Mouse (Mus musculus) lung, embryonic 16.5 days (tissue): ENCODE data around the gene Wwp2. TPM values are rescaled to one million over a fixed set of nuclear protein-coding genes. Genes with fewer than 3 reads are reported as not detected.

Experiments
- ATAC-seq: fragments of 200-750 bp; cut with Nextera tagmentation; 2 replicates; pipeline ENCODE4 v1.8.0; 2017; ENCODE audit warnings: low read depth, mild to moderate bottlenecking, moderate library complexity
- H3K27ac ChIP-seq: fragments of 300-500 bp; sonication (generic); 2 replicates; pipeline ENCODE4 v1.5.1; 2014; ENCODE audit warnings: mild to moderate bottlenecking, control low read depth, low read length
- H3K27me3 ChIP-seq: fragments of 300-500 bp; sonication (generic); 2 replicates; pipeline ENCODE4 v1.6.1; 2014; ENCODE audit warnings: low read depth, low read length, mixed read lengths; ENCODE audit not compliant: control insufficient read depth, insufficient read depth
- H3K36me3 ChIP-seq: fragments of 300-500 bp; sonication (generic); 2 replicates; pipeline ENCODE4 v1.6.1; 2014; ENCODE audit warnings: low read length; ENCODE audit not compliant: control insufficient read depth, insufficient read depth
- H3K4me1 ChIP-seq: fragments of 300-500 bp; sonication (generic); replicated peaks from 2 replicates; pipeline ENCODE4 v1.6.1; 2014; ENCODE audit warnings: low read length, mixed read lengths; ENCODE audit not compliant: control insufficient read depth, insufficient read depth
- H3K4me2 ChIP-seq: fragments of 300-500 bp; sonication (generic); 2 replicates; pipeline ENCODE4 v1.6.1; 2014; ENCODE audit warnings: low read depth, low read length, control low read depth
- H3K4me3 ChIP-seq: fragments of 300-500 bp; sonication (generic); 2 replicates; pipeline ENCODE4 v1.5.1; 2014; ENCODE audit warnings: mild to moderate bottlenecking, low read length, control low read depth
- H3K9ac ChIP-seq: fragments of 300-500 bp; sonication (generic); 2 replicates; pipeline ENCODE4 v1.6.1; 2014; ENCODE audit warnings: low read length, control low read depth
- H3K9me3 ChIP-seq: fragments of 300-500 bp; sonication (generic); 2 replicates; pipeline ENCODE4 v1.6.1; 2016; ENCODE audit warnings: low read length; ENCODE audit not compliant: control insufficient read depth
- WGBS: fragments of 180-500 bp; shearing (Covaris S2); extraction: QIAGEN DNeasy Blood & Tissue Kit; methylation state at CpG from one replicate; pipeline ENCODE4 v1.1.7; 2014; 5-methylcytosine and 5-hydroxymethylcytosine counted together
- polyA plus RNA-seq: library from polyadenylated mRNA; unstranded; fragments of >200 nt; fragmentation: Nextera tagmentation; extraction: Ambion mirVana; gene quantifications from 2 replicates; pipeline ENCODE4 v1.2.1, GENCODE M21; 2015

Wwp2 gene
- polyA plus RNA-seq, 1 experiment from 2014 or later: 60.5 TPM

- H3K36me3 ChIP-seq: peaks cover 9% of the 10 kb centered on the region
- no peak overlapping the region for H3K4me3 ChIP-seq
- no peaks in the 10 kb centered on the region for H3K27me3 ChIP-seq
- no peaks in the 10 kb centered on the region for H3K9me3 ChIP-seq
- no peak overlapping the region for H3K27ac ChIP-seq
- ATAC-seq: no peak
- H3K9ac ChIP-seq: no peak overlapping the region
- WGBS: 86% methylated on average over 6 of the region's 6 CpGs
- no peak overlapping the region for H3K4me2 ChIP-seq
- no peaks in the 10 kb centered on the region for H3K4me1 ChIP-seq
Observed at GRCm38 (mm10) chr8:107458281-107458680, 22.1 kb downstream of the Wwp2 start.

DNA sequence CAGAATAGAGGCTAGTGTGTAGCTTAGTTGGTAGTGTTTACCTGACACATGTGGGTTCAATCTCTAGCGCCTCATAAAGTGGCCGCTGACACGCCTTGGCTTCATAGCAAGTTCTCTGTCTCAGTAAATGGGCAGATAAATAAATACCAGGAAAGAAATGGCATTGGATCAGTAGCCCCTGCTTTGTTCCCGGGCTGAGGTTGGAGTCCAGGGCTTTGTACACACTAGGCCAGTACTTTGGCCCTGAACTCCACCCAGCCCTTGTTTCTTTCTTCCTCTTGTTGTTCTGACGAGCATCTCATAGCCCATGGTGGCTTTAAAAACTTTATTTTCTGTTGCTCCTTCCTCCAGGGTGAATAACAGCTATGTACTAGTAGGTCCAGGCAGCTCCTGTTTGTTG lies 26.3 kb downstream of the Wwp2 start:
- Histone ChIP-seq H3K36me3 (peaks cover 9% of the 10 kb centered on the region), H3K9ac (no peak overlapping the region), H3K27me3 (no peaks in the 10 kb centered on the region), H3K27ac (no peak overlapping the region), H3K4me2 (no peak overlapping the region), H3K4me1 (peaks cover 5% of the 10 kb centered on the region; the same call in 1 of the 2 replicates), H3K9me3 (no peaks in the 10 kb centered on the region), H3K4me3 (no peak overlapping the region)
- WGBS: 69% methylated on average over 5 of the region's 5 CpGs
- ATAC-seq: no peak

DNA sequence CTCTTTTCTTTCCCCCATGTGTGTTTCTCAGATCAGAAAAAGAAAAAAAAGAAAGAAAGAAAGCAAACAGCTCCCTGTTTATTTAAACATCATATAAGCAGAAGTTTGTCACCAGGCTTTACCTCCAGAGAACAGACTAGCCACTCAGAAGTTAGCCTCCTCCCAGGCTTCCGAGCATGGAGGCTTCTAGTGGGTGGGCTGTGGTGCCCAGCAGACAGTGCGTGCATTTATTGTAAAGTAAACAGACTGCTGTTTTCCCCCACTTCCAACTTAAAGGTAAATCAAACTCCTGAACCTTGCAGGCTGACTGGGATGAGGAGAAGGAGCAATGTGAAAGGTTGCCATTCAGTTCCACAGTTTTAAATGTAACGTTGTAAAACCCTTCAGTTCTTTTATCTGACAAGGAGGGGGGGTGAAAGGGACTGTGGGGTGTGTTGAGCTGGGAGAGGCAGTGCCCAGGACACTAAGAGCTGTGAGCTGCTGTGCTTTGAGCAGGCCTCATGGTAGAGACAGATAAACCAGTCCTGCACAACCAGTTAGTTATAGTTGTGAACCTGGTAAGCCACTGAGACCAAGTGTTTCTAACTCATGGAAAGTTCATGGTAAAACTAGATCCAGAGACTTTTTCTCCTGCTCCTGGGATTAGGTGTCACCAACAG lies 29.3 kb downstream of the Wwp2 start:
- Histone ChIP-seq H3K9ac (no peak overlapping the region), H3K27ac (peak overlapping the region; percentile 81), H3K4me1 (peaks cover 17% of the 10 kb centered on the region), H3K4me3 (no peak overlapping the region), H3K36me3 (peaks cover 3% of the 10 kb centered on the region; the same call in 1 of the 2 replicates), H3K9me3 (no peaks in the 10 kb centered on the region), H3K27me3 (no peaks in the 10 kb centered on the region), H3K4me2 (no peak overlapping the region)
- 42% methylated on average over 3 of the region's 3 CpGs for WGBS
- ATAC-seq: no peak

- no peak overlapping the region for H3K4me3 ChIP-seq
- H3K9me3 ChIP-seq: no peaks in the 10 kb centered on the region
- 84% methylated on average over 5 of the region's 5 CpGs for WGBS
- H3K4me1 ChIP-seq: peaks cover 20% of the 10 kb centered on the region
- H3K27me3 ChIP-seq: no peaks in the 10 kb centered on the region
- H3K27ac ChIP-seq: no peak overlapping the region
- no peak overlapping the region for H3K9ac ChIP-seq
- no peaks in the 10 kb centered on the region for H3K36me3 ChIP-seq
- ATAC-seq: no peak
- H3K4me2 ChIP-seq: no peak overlapping the region
Observed at GRCm38 (mm10) chr8:107466642-107467041, 30.5 kb downstream of the Wwp2 start.

DNA sequence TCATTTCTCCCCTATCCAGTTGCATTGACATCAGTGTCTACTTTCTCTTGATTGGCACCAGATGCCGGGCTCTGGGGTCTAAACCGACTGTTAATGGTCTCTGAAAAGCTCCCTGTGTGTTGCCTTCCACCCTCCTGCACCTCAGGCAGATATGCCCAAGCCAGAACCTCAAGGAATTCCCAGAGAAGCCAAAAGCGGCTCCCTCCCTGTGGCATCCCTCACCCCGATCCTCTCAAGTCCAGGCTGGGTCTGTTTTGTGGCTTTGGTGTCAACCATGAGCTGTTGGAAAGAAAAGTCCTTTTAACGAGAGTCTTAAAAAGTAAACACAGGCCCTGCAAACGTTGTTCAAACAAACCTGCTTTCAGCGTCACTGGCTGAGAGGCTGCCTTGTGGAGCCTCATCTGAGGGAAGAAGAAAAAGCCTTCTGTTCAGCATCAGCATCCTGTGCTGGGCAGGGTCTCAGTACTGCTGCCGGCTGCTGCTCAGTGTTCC lies 32.7 kb downstream of the Wwp2 start:
- Histone ChIP-seq H3K27ac (peak overlapping the region; percentile 86), H3K4me2 (no peak overlapping the region), H3K4me1 (peaks cover 20% of the 10 kb centered on the region), H3K27me3 (no peaks in the 10 kb centered on the region), H3K9ac (no peak overlapping the region), H3K9me3 (no peaks in the 10 kb centered on the region), H3K36me3 (no peaks in the 10 kb centered on the region), H3K4me3 (no peak overlapping the region)
- ATAC-seq: peak; percentile 62; the same call in 1 of the 2 replicates
- WGBS: 29% methylated on average over 8 of the region's 8 CpGs

GRCm38 (mm10) chr8:107470302-107470701 lies 34.1 kb downstream of the Wwp2 start:
- Histone ChIP-seq H3K4me2 (no peak overlapping the region), H3K9me3 (no peaks in the 10 kb centered on the region), H3K4me3 (no peak overlapping the region), H3K27ac (no peak overlapping the region), H3K9ac (peak overlapping the region; percentile 46), H3K27me3 (no peaks in the 10 kb centered on the region), H3K4me1 (peaks cover 20% of the 10 kb centered on the region), H3K36me3 (no peaks in the 10 kb centered on the region)
- 42% methylated on average over 4 of the region's 5 CpGs for WGBS
- peak; percentile 63 for ATAC-seq

GRCm38 (mm10) chr8:107472403-107473100 lies 36.4 kb downstream of the Wwp2 start:
- no peaks in the 10 kb centered on the region for H3K36me3 ChIP-seq
- no peaks in the 10 kb centered on the region for H3K27me3 ChIP-seq
- 47% methylated on average over 10 of the region's 10 CpGs for WGBS
- peaks cover 14% of the 10 kb centered on the region for H3K4me1 ChIP-seq
- no peak overlapping the region for H3K27ac ChIP-seq
- H3K9ac ChIP-seq: no peak overlapping the region
- no peaks in the 10 kb centered on the region for H3K9me3 ChIP-seq
- ATAC-seq: no peak
- H3K4me2 ChIP-seq: no peak overlapping the region
- no peak overlapping the region for H3K4me3 ChIP-seq

GRCm38 (mm10) chr8:107473369-107473768 lies 37.2 kb downstream of the Wwp2 start:
- 87% methylated on average over 4 of the region's 4 CpGs for WGBS
- no peak overlapping the region for H3K27ac ChIP-seq

GRCm38 (mm10) chr8:107475613-107476012 lies 39.4 kb downstream of the Wwp2 start:
- no peak for ATAC-seq
- Histone ChIP-seq H3K9me3 (no peaks in the 10 kb centered on the region), H3K36me3 (no peaks in the 10 kb centered on the region), H3K4me1 (peaks cover under 1% of the 10 kb centered on the region), H3K27ac (0 out of 2 replicates have a peak overlapping the region, but pooled peaks have one; percentile 25), H3K27me3 (no peaks in the 10 kb centered on the region), H3K9ac (no peak overlapping the region), H3K4me3 (no peak overlapping the region), H3K4me2 (no peak overlapping the region)
- 57% methylated on average over 3 of the region's 3 CpGs for WGBS

More at GRCm38 (mm10) chr8:107473369-107473768, 37.2 kb downstream of the Wwp2 start:
- no peak overlapping the region for H3K4me3 ChIP-seq
- H3K36me3 ChIP-seq: no peaks in the 10 kb centered on the region
- no peak overlapping the region for H3K9ac ChIP-seq
- H3K27me3 ChIP-seq: no peaks in the 10 kb centered on the region
- no peak for ATAC-seq
- no peaks in the 10 kb centered on the region for H3K9me3 ChIP-seq
- H3K4me2 ChIP-seq: no peak overlapping the region
- peaks cover 11% of the 10 kb centered on the region for H3K4me1 ChIP-seq
